Mouse (Mus musculus): ENCODE data around the gene Mapk8ip3. TPM values are rescaled to one million over a fixed set of nuclear protein-coding genes. Genes with fewer than 3 reads are reported as not detected.

The Mapk8ip3 gene
- total RNA-seq, 4 experiments from 2014 or later, result 96.1 to 271 (median 177) TPM

GRCm38 (mm10) chr17:24902124-24902523, 34.7 kb downstream of the Mapk8ip3 start:
- DNase-seq, result no peak

- no peak for DNase-seq
These were observed 36.8 kb downstream of the Mapk8ip3 start for GRCm38 (mm10) chr17:24900014-24900413.

- DNase-seq, result no peak
These were observed 37.6 kb downstream of the Mapk8ip3 start for GRCm38 (mm10) chr17:24899153-24899552.

GRCm38 (mm10) chr17:24898041-24898854, 38.5 kb downstream of the Mapk8ip3 start:
- DNase-seq, result no peak

- no peak for DNase-seq
These were observed 39.2 kb downstream of the Mapk8ip3 start for GRCm38 (mm10) chr17:24897600-24897999.

- DNase-seq, result no peak
These were observed 39.8 kb downstream of the Mapk8ip3 start for GRCm38 (mm10) chr17:24896993-24897269.

- DNase-seq, result peak; percentile 73
These were observed 40.4 kb downstream of the Mapk8ip3 start, which contains the start of gene Nme3 for GRCm38 (mm10) chr17:24896241-24896992. Gene Nme3 (plus strand): TSS chr17:24896500.

GRCm38 (mm10) chr17:24895571-24896240, 41.1 kb downstream of the Mapk8ip3 start:
- DNase-seq, result peak; percentile 81

- peak; percentile 81 for DNase-seq
These were observed 41.7 kb downstream of the Mapk8ip3 start, which contains the start of the genes Eme2 and Mrps34 for GRCm38 (mm10) chr17:24894995-24895547. Gene Eme2 (minus strand): TSS chr17:24895087. Gene Mrps34 (plus strand): TSS chr17:24895116.

GRCm38 (mm10) chr17:24894061-24894994, 42.4 kb downstream of the Mapk8ip3 start:
- no peak for DNase-seq

- no peak for DNase-seq
These were observed 43.5 kb downstream of the Mapk8ip3 start for GRCm38 (mm10) chr17:24893276-24893675.

GRCm38 (mm10) chr17:24892785-24893184, 44.0 kb downstream of the Mapk8ip3 start:
- no peak for DNase-seq

- no peak for DNase-seq
These were observed 45.5 kb downstream of the Mapk8ip3 start for GRCm38 (mm10) chr17:24891321-24891720.

- DNase-seq, result no peak
These were observed 46.4 kb downstream of the Mapk8ip3 start for GRCm38 (mm10) chr17:24890151-24891092.

GRCm38 (mm10) chr17:24888862-24889261, 47.9 kb downstream of the Mapk8ip3 start:
- no peak for DNase-seq

GRCm38 (mm10) chr17:24887291-24888080, 49.3 kb downstream of the Mapk8ip3 start:
- DNase-seq, result no peak

- DNase-seq, result no peak
These were observed 49.9 kb downstream of the Mapk8ip3 start for GRCm38 (mm10) chr17:24886932-24887271.

- DNase-seq, result peak; percentile 99
These were observed 50.4 kb downstream of the Mapk8ip3 start, which contains the start of the genes Nubp2 and Spsb3 for GRCm38 (mm10) chr17:24886134-24886931. Gene Nubp2 (minus strand): TSS chr17:24886349. Gene Spsb3 (plus strand): TSS chr17:24886643.

Measured in adrenal gland, adult 8-10 months (tissue).